Mouse (Mus musculus) myocyte (in vitro differentiated cells): ENCODE results near the gene Hmgcl.

ENCODE experiments used
- SRF ChIP-seq: IDR thresholded peaks from one replicate; pipeline ENCODE4 v1.6.1; 2011; ENCODE audit warnings: low read depth; ENCODE audit not compliant: control insufficient read depth, insufficient read length
- TCF12 ChIP-seq: IDR thresholded peaks from one replicate; pipeline ENCODE4 v1.6.1; 2011; ENCODE audit warnings: mild to moderate bottlenecking, control low read depth; ENCODE audit not compliant: poor library complexity, insufficient read depth, severe bottlenecking
- USF1 ChIP-seq: IDR thresholded peaks from one replicate; pipeline ENCODE4 v1.6.1; 2011; ENCODE audit warnings: low read depth, mild to moderate bottlenecking, control low read depth, moderate library complexity

- TF ChIP-seq SRF (no peak), TCF12 (no peak), USF1 (no peak)
These were observed 57.9 kb downstream of the Hmgcl start for GRCm38 (mm10) chr4:136004107-136004675.
